Mouse (Mus musculus) urinary bladder, postnatal 4 days (tissue): ENCODE data around the gene Procr.

Source experiments
- DNase-seq, 2 experiments: peaks; one replicate each; pipeline ENCODE4 v3.0.0; 2021 to 2022; ENCODE audit warnings: low spot score in 2 of 2

Procr gene

GRCm38 (mm10) chr2:155749394-155749793, 1.5 kb upstream of the Procr start:
- no peak for DNase-seq

GRCm38 (mm10) chr2:155755746-155756145, 4.8 kb downstream of the Procr start:
- DNase-seq: no peak

GRCm38 (mm10) chr2:155756855-155757566, 6.1 kb downstream of the Procr start:
- no peak for DNase-seq

- DNase-seq: no peak
Observed at GRCm38 (mm10) chr2:155764679-155765418, 13.9 kb downstream of the Procr start.

GRCm38 (mm10) chr2:155773664-155774063, 22.7 kb downstream of the Procr start:
- DNase-seq: no peak

GRCm38 (mm10) chr2:155774261-155774926, 23.5 kb downstream of the Procr start:
- no peak for DNase-seq

GRCm38 (mm10) chr2:155774927-155775684, 24.2 kb downstream of the Procr start, which contains the start of gene Mmp24:
Mmp24 (plus strand) TSS chr2:155775342.
- DNase-seq: no peak

GRCm38 (mm10) chr2:155775685-155776263, 24.9 kb downstream of the Procr start:
- peak; percentile 51 to 75 for DNase-seq

GRCm38 (mm10) chr2:155776824-155777687, 26.1 kb downstream of the Procr start:
- no peak for DNase-seq

GRCm38 (mm10) chr2:155777688-155777985, 26.7 kb downstream of the Procr start:
- DNase-seq: no peak

- no peak for DNase-seq
Observed at GRCm38 (mm10) chr2:155778004-155778403, 27.1 kb downstream of the Procr start.

- DNase-seq: no peak
Observed at GRCm38 (mm10) chr2:155779066-155779465, 28.1 kb downstream of the Procr start.

- DNase-seq: no peak
Observed at GRCm38 (mm10) chr2:155779506-155779905, 28.6 kb downstream of the Procr start.

GRCm38 (mm10) chr2:155784534-155784933, 33.6 kb downstream of the Procr start:
- no peak for DNase-seq

GRCm38 (mm10) chr2:155786905-155787304, 36.0 kb downstream of the Procr start:
- DNase-seq: no peak

GRCm38 (mm10) chr2:155787949-155788931, 37.3 kb downstream of the Procr start:
- DNase-seq: no peak

GRCm38 (mm10) chr2:155792899-155793298, 42.0 kb downstream of the Procr start:
- DNase-seq: no peak

- no peak for DNase-seq
Observed at GRCm38 (mm10) chr2:155794674-155795445, 43.9 kb downstream of the Procr start.

GRCm38 (mm10) chr2:155798613-155799012, 47.7 kb downstream of the Procr start:
- no peak for DNase-seq
